Mouse (Mus musculus): ENCODE results near the gene Scn10a.

DNA sequence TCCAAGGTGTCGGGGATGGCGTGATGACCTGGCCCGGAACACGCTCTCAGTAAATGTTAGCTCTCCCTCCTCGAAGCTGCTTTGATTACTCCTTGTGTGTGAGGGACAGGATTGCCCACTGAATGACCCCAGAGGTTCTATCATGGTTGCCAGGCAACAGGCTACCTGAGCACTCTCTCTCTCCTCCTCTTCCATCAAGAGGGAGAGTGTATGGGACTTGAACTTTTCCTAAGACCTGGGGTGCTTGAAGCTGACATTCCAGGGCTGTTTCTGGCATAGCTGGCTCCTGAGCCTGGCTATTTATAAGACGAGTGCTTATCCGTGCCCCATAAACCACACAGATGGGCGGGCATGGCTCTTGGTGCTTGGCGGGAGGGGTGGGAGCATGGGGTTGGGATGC lies 30.0 kb upstream of the Scn10a start:
- no peak for TF ChIP-seq SIN3A (IDR thresholded peaks at IDR 0.05; ENCODE audit: low read length)
- TF ChIP-seq CTCF (IDR thresholded peaks at IDR 0.05 in 2 of 3, conservative IDR thresholded peaks at IDR 0.05 in 1 of 3; ENCODE audit: control insufficient read depth in 1 of 3, insufficient read depth in 1 of 3, low read depth in 2 of 3, low read length in 3 of 3, poor library complexity in 1 of 3, severe bottlenecking in 1 of 3) = no peak
- TF ChIP-seq MEF2A (IDR thresholded peaks at IDR 0.05; ENCODE audit: extremely low read depth, insufficient replicate concordance, low read depth, low read length, poor library complexity, severe bottlenecking) = no peak
- TF ChIP-seq EP300 (IDR thresholded peaks at IDR 0.05; ENCODE audit: low read depth in 1 of 2, low read length in 2 of 2) = no peak
- no peak for TF ChIP-seq GATA1 (IDR thresholded peaks at IDR 0.05; ENCODE audit: low read depth, low read length)
- no peak for TF ChIP-seq TCF12 (IDR thresholded peaks at IDR 0.05; ENCODE audit: low read depth, low read length)
- TF ChIP-seq MYB (IDR thresholded peaks at IDR 0.05; ENCODE audit: low read depth, low read length) = no peak
